Mouse (Mus musculus) midbrain, embryonic 11.5 days (tissue): Measurements from ENCODE around the gene Anapc1. TPM values are rescaled to one million over a fixed set of nuclear protein-coding genes. Genes with fewer than 3 reads are reported as not detected.

Experiments used
- ATAC-seq: fragments of 200-750 bp; cut with Nextera tagmentation; 2 replicates; pipeline ENCODE4 v1.8.0; 2017; ENCODE audit warnings: moderate TSS enrichment, moderate library complexity; ENCODE audit not compliant: low FRiP score
- DNase-seq: peaks from one replicate; pipeline ENCODE4 v3.0.0; 2015; ENCODE audit warnings: low spot score; ENCODE audit errors: missing footprints
- H3K27ac ChIP-seq: fragments of 300-500 bp; sonication (generic); 2 replicates; pipeline ENCODE4 v1.5.1; 2014; ENCODE audit warnings: low read depth, low read length
- H3K27me3 ChIP-seq: fragments of 300-500 bp; sonication (generic); 2 replicates; pipeline ENCODE4 v1.6.1; 2014; ENCODE audit warnings: mild to moderate bottlenecking, low read length, moderate library complexity, mixed read lengths; ENCODE audit not compliant: control insufficient read depth, insufficient read depth
- H3K36me3 ChIP-seq: fragments of 300-500 bp; sonication (generic); 2 replicates; pipeline ENCODE4 v1.6.1; 2014; ENCODE audit warnings: mild to moderate bottlenecking, low read length, moderate library complexity, mixed read lengths; ENCODE audit not compliant: control insufficient read depth, insufficient read depth
- H3K4me1 ChIP-seq: fragments of 300-500 bp; sonication (generic); 2 replicates; pipeline ENCODE4 v1.6.1; 2014; ENCODE audit warnings: low read length; ENCODE audit not compliant: control insufficient read depth, insufficient read depth
- H3K4me2 ChIP-seq: fragments of 300-500 bp; sonication (generic); 2 replicates; pipeline ENCODE4 v1.6.1; 2014; ENCODE audit warnings: mild to moderate bottlenecking, moderate library complexity
- H3K4me3 ChIP-seq: fragments of 300-500 bp; sonication (generic); 2 replicates; pipeline ENCODE4 v1.5.1; 2014; ENCODE audit warnings: low read depth, low read length
- H3K9ac ChIP-seq: fragments of 300-500 bp; sonication (generic); 2 replicates; pipeline ENCODE4 v1.6.1; 2014; ENCODE audit warnings: low read length
- H3K9me3 ChIP-seq: fragments of 300-500 bp; sonication (generic); 2 replicates; pipeline ENCODE4 v1.6.1; 2016; ENCODE audit warnings: low read length; ENCODE audit not compliant: control insufficient read depth
- WGBS: fragments of 180-500 bp; shearing (Covaris S2); extraction: QIAGEN DNeasy Blood & Tissue Kit; methylation state at CpG from one replicate; pipeline ENCODE4 v1.1.7; 2014; 5-methylcytosine and 5-hydroxymethylcytosine counted together
- polyA plus RNA-seq: library from polyadenylated mRNA; unstranded; fragments of >200 nt; fragmentation: Nextera tagmentation; extraction: Ambion mirVana; gene quantifications from 2 replicates; pipeline ENCODE4 v1.2.1, GENCODE M21; 2014

The Anapc1 gene
- polyA plus RNA-seq = 86.5 and 100 TPM in 2 replicates

DNA sequence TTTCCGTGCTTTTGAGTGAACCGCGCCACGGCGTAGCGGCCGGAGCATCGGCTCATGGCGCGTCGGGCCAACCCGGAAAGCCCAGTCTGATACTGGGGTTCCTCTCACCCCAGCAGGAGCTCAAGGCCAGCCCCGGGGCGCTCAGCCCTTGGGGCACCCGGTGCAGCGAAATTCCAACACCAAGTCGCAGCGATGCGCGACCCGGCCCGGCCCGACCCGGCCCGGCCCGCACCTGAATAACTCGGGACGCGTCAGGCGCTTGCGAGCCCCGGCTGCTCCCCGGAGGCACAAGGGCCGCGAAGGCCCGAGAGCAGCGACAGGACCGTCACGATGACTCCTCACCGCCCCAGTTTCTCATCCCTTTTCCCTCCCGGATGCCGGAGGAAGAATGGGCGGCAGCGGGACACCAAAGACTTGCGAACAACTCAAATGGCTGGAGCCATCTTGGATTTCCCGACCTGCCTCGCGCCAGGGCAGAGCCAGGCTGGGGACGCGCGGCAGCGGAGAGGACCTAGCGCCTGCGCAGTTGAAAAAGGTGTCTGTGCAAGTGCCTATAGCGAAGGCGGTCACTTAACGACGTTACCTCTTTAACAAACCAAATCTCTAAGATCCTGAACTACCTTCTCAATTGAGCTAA, at the start of gene Anapc1:
TSS of gene Anapc1 (minus strand) at position 471 of the 637 bp plus-strand sequence.
- ATAC-seq = peak; percentile 98
- WGBS = 0% methylated on average over 58 of the region's 58 CpGs
- H3K4me3 ChIP-seq = peak within 1 kb of the TSS; percentile 97

DNA sequence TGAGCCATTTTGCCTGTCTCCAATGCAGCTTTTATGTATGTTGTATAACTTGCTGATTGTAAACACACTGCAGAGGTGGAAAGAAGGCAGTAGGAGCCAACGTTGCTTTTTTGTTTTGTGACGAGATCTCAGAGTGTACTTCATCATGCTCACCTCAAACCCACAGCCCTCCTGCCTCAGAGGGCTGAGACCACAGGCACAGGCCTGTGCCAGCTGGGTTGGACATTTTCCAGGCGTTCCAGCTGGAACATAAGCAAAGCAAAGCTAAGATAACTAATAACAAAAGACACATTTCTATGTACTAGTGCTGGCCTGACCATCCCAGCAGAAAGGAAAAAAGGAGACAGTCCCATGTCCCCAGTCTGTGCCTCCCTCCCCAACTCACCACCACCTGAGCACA, 47.9 kb upstream of the Anapc1 start:
- Histone ChIP-seq H3K4me3 (no peak overlapping the region), H3K9ac (no peak overlapping the region), H3K4me1 (no peaks in the 10 kb centered on the region), H3K27ac (no peak overlapping the region), H3K27me3 (no peaks in the 10 kb centered on the region), H3K36me3 (no peaks in the 10 kb centered on the region), H3K9me3 (no peaks in the 10 kb centered on the region), H3K4me2 (no peak overlapping the region)
- DNase-seq = no peak
- ATAC-seq = no peak
- 76% methylated on average over 3 of the region's 3 CpGs for WGBS

More for the DNA sequence above, at the start of gene Anapc1:
- Histone ChIP-seq H3K9me3 (no peaks in the 10 kb centered on the region), H3K9ac (peak within 1 kb of the TSS; percentile 99), H3K27ac (peak within 1 kb of the TSS; percentile 67), H3K36me3 (peaks cover 3% of the 10 kb centered on the region), H3K4me2 (peak within 1 kb of the TSS; percentile 62), H3K27me3 (no peaks in the 10 kb centered on the region), H3K4me1 (peaks cover 9% of the 10 kb centered on the region)
- DNase-seq = peak; percentile 98

DNA sequence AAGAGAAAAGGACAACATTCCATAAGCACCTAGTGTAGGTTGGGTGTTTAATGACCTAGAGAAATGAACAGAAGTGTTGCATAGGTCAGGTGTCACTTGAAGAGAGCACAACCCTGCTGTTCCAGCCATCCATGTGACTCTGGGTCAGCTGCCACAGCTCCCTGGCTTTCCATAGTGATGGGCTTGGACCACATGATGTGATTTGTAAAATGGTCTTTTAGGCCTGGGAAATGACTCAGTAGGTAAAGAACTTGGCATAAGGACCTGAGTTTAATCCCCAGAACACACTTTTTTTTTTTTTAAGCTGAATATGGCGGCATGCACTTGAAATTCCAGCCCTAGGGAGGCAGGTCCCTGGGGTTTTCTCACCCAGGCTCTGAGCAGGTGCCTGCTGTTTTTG, 44.8 kb upstream of the Anapc1 start:
- no peaks in the 10 kb centered on the region for H3K9me3 ChIP-seq
- 80% methylated on average over 1 of the region's 1 CpGs for WGBS
- H3K27ac ChIP-seq = no peak overlapping the region
- no peaks in the 10 kb centered on the region for H3K27me3 ChIP-seq
- no peaks in the 10 kb centered on the region for H3K36me3 ChIP-seq
- DNase-seq (no peak), ATAC-seq (no peak)
- no peak overlapping the region for H3K4me2 ChIP-seq
- H3K4me1 ChIP-seq = no peaks in the 10 kb centered on the region
- no peak overlapping the region for H3K9ac ChIP-seq
- no peak overlapping the region for H3K4me3 ChIP-seq

DNA sequence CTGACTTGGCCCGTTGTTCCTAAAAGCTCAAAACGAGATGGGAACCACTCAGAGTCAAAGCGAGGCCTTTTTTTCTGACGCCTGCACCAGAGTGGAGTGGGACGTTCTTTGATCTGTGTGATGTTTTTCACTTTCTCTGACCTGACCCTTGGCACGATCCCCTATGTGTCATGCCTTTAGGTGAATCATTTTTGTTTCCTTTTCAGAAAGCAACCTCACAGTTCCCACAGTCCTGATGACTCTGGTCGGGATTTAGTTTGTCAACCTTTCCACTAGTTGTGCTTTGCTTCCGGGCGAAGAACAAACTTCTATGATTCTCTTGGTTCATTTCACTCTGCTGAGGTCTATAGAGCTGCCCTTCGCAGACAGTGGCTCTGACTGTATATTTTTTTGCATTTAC, 44.3 kb upstream of the Anapc1 start:
- WGBS = 80% methylated on average over 10 of the region's 10 CpGs
- H3K4me2 ChIP-seq = no peak overlapping the region
- H3K36me3 ChIP-seq = no peaks in the 10 kb centered on the region
- H3K27ac ChIP-seq = no peak overlapping the region
- no peak overlapping the region for H3K9ac ChIP-seq
- H3K4me3 ChIP-seq = no peak overlapping the region
- ATAC-seq (no peak), DNase-seq (no peak)
- H3K27me3 ChIP-seq = no peaks in the 10 kb centered on the region
- H3K4me1 ChIP-seq = no peaks in the 10 kb centered on the region
- no peaks in the 10 kb centered on the region for H3K9me3 ChIP-seq

DNA sequence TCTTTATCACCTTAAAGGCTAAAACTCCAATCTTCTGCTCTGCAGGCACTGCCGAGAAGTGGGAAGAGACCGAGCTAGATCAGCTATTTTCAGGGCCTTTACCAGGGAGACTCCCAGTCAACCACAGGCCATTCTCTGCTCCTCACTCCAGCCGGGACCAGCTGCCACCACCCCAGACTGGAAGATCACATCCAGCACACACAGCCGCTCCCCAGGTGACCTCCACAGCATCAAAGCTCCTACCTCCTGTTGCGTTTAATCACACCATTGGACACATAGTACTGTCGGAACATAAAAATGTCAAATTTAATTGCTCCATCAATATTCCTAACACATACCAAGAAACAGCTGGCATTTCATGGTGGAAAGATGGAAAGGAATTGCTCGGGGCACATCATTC, 42.0 kb upstream of the Anapc1 start:
- WGBS = 82% methylated on average over 7 of the region's 7 CpGs
- no peaks in the 10 kb centered on the region for H3K36me3 ChIP-seq
- H3K4me1 ChIP-seq = no peaks in the 10 kb centered on the region
- no peaks in the 10 kb centered on the region for H3K27me3 ChIP-seq
- no peak for ATAC-seq
- H3K9me3 ChIP-seq = no peaks in the 10 kb centered on the region
- no peak overlapping the region for H3K9ac ChIP-seq
- H3K4me3 ChIP-seq = no peak overlapping the region
- no peak overlapping the region for H3K4me2 ChIP-seq
- no peak overlapping the region for H3K27ac ChIP-seq
- DNase-seq = no peak

DNA sequence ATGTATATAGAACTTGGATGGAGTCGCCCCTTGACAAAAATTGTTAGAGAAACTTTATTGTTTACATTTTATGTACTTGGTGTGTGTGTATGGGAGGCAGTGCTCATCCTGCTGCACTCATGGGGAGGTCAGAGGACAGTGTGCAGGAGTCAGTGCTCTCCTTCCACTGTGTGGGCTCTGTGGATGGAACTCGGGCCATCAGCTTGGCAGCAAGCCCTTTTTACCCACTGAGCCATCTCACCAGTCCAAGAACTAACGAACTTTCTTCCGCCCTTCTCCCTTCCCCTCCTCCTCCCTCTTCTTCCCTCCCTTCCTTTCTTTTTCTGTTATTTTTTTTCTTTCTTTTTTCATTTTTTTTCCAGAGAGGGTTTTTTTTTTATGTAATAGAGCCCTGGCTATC, 40.9 kb upstream of the Anapc1 start:
- WGBS = 84% methylated on average over 4 of the region's 4 CpGs
- no peaks in the 10 kb centered on the region for H3K36me3 ChIP-seq
- no peak overlapping the region for H3K4me3 ChIP-seq
- no peak overlapping the region for H3K27ac ChIP-seq
- no peak overlapping the region for H3K4me2 ChIP-seq
- H3K9ac ChIP-seq = no peak overlapping the region
- no peak for DNase-seq
- H3K4me1 ChIP-seq = no peaks in the 10 kb centered on the region
- no peaks in the 10 kb centered on the region for H3K9me3 ChIP-seq
- no peak for ATAC-seq
- no peaks in the 10 kb centered on the region for H3K27me3 ChIP-seq

DNA sequence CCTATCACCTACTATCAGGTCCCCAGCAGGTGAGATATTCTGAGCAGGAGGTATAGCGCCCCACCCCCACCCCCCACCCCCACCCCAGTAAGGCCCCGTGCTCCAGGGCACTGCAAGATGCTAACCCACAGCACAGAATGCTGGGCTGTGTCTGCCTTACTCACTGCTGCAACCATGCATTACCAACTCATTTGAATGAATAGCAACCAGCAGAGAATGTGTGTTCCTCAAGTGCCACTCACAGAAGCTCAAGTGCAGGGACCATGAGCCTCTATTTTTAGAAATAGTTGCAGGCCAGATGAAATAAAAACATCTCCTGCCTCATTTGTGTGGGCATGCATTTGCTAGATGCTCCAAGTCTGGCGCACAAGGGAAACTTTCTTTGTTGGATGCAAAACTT, 40.4 kb upstream of the Anapc1 start:
- no peak for ATAC-seq
- Histone ChIP-seq H3K36me3 (no peaks in the 10 kb centered on the region), H3K9ac (no peak overlapping the region), H3K4me3 (no peak overlapping the region), H3K27ac (no peak overlapping the region), H3K27me3 (no peaks in the 10 kb centered on the region), H3K9me3 (no peaks in the 10 kb centered on the region), H3K4me2 (no peak overlapping the region), H3K4me1 (no peaks in the 10 kb centered on the region)
- DNase-seq = no peak
- 43% methylated on average over 3 of the region's 3 CpGs for WGBS

DNA sequence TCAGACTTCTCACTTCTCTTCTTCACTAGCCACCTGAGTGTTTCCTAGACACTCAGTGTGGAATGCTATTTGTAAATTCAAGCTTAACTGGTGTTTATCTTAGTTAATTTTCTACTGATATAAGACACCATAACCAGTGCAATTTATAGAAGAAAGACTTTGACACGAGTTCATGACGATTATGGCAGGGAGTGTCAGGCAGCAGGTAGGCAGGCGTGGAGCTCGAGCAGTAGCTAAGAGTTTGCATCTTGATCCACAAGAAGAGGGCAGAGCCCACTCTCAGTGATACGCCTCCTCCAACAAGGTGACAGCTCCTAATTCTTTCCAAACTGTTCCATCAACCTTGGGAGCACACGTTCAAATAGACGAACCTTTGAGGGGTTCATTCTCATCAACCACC, 39.4 kb upstream of the Anapc1 start:
- no peak for DNase-seq
- no peak overlapping the region for H3K9ac ChIP-seq
- no peak for ATAC-seq
- no peak overlapping the region for H3K4me3 ChIP-seq
- H3K4me1 ChIP-seq = no peaks in the 10 kb centered on the region
- no peaks in the 10 kb centered on the region for H3K27me3 ChIP-seq
- no peaks in the 10 kb centered on the region for H3K9me3 ChIP-seq
- WGBS = 83% methylated on average over 7 of the region's 7 CpGs
- no peaks in the 10 kb centered on the region for H3K36me3 ChIP-seq
- no peak overlapping the region for H3K27ac ChIP-seq
- no peak overlapping the region for H3K4me2 ChIP-seq

DNA sequence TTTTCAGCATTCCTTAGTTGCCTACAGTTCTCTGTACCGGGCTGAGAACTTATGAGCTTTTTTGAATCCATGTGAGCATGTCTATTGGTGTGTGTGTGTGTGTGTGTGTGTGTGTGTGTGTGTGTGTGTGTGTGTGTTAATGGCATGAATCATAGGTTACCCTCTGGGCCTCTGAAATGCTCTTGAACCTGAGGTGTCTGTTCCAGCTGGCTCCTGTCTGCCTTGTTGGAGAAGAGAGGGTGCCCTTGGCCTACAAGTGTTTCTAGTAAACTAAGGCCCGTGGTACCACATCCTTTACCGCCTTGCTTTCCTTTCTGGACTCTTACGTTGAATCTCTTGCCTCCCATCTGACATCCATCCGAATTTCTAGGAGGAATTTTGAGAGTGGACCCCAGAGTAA, 38.9 kb upstream of the Anapc1 start:
- no peak overlapping the region for H3K4me3 ChIP-seq
- ATAC-seq (no peak), DNase-seq (no peak)
- H3K36me3 ChIP-seq = no peaks in the 10 kb centered on the region
- no peaks in the 10 kb centered on the region for H3K4me1 ChIP-seq
- no peak overlapping the region for H3K27ac ChIP-seq
- peaks cover 3% of the 10 kb centered on the region; the same call in 1 of the 2 replicates for H3K9me3 ChIP-seq
- H3K4me2 ChIP-seq = no peak overlapping the region
- no peaks in the 10 kb centered on the region for H3K27me3 ChIP-seq
- 92% methylated on average over 5 of the region's 5 CpGs for WGBS
- no peak overlapping the region for H3K9ac ChIP-seq
